Comparison of ENCODE assay signal across 8 mouse cellular contexts in genomic region chr1:86441980-86442831, GRCm38 (mm10). TPM values are rescaled to one million over a fixed set of nuclear protein-coding genes. Genes with fewer than 3 reads are reported as not detected.
DNase-seq lines count a peak whose midpoint lies in the region; ATAC-seq and TF ChIP-seq lines count a peak whose summit lies in the region.

No protein-coding gene starts in this region.

- no peak for TF ChIP-seq CTCF in liver, embryonic 14.5 days (IDR thresholded peaks at IDR 0.05; ENCODE audit: low read depth)

- peak; percentile 93 for DNase-seq in CD4-positive helper T cell, adult 2 months (ENCODE audit: low read depth, low spot score)
- peak; percentile 57 for DNase-seq in fibroblast of lung, adult 2 months (ENCODE audit: low read depth)
- DNase-seq in kidney, postnatal 14 days, result peak; percentile 95
- peak in 1 of 3 experiments; percentile 60 for DNase-seq in liver, embryonic 14.5 days (ENCODE audit: low read depth in 3 of 3, low spot score in 3 of 3)
- peak; percentile 93 for DNase-seq in neural tube, embryonic 10.5 days (ENCODE audit: extremely low spot score, low spot score)

- H3K27ac ChIP-seq in brown adipose tissue, adult 24 weeks (replicated peaks; ENCODE audit: low read depth, low read length), result peak overlapping the region; percentile 100
- H3K27ac ChIP-seq in heart, embryonic 14.5 days (replicated peaks in 1 of 2; ENCODE audit: control insufficient read depth in 1 of 2, insufficient read depth in 1 of 2, low read depth in 2 of 2, low read length in 2 of 2), result peak overlapping the region; percentile 99 to 100
- peak overlapping the region; percentile 73 for H3K27ac ChIP-seq in liver, embryonic 14.5 days
- peak overlapping the region; percentile 100 for H3K27ac ChIP-seq in stomach, embryonic 16.5 days (ENCODE audit: low read length)

- peak overlapping the region; percentile 96 for H3K9ac ChIP-seq in heart, embryonic 14.5 days (ENCODE audit: low read length)
- peak overlapping the region; percentile 56 for H3K9ac ChIP-seq in liver, embryonic 14.5 days (replicated peaks)
- peak overlapping the region; percentile 96 for H3K9ac ChIP-seq in stomach, embryonic 16.5 days (ENCODE audit: low read length)

- WGBS in heart, embryonic 14.5 days, result under 1% methylated on average over 77 of the region's 81 CpGs
- WGBS in liver, embryonic 14.5 days (ENCODE audit: insufficient replicate concordance), result under 1% methylated on average over 80 of the region's 81 CpGs
- whole genome bisulfite sequencing in stomach, embryonic 16.5 days, result under 1% methylated on average over 81 of the region's 81 CpGs

- no peaks in the 10 kb centered on the region for H3K27me3 ChIP-seq in heart, embryonic 14.5 days (ENCODE audit: control insufficient read depth, insufficient read depth, low read length)
- H3K27me3 ChIP-seq in liver, embryonic 14.5 days (ENCODE audit: control insufficient read depth, insufficient read depth, low read length), result no peaks in the 10 kb centered on the region
- no peaks in the 10 kb centered on the region for H3K27me3 ChIP-seq in stomach, embryonic 16.5 days (ENCODE audit: control insufficient read depth, insufficient read depth, low read length)

- no peaks in the 10 kb centered on the region for H3K9me3 ChIP-seq in heart, embryonic 14.5 days (ENCODE audit: control insufficient read depth, low read length)
- H3K9me3 ChIP-seq in liver, embryonic 14.5 days (ENCODE audit: control insufficient read depth, low read length), result no peaks in the 10 kb centered on the region
- H3K9me3 ChIP-seq in stomach, embryonic 16.5 days (replicated peaks; ENCODE audit: control insufficient read depth, low read length), result no peaks in the 10 kb centered on the region

- 0 out of 2 replicates have a peak, but pooled peaks have one; percentile 7 for TF ChIP-seq EP300 in liver, embryonic 14.5 days (IDR thresholded peaks at IDR 0.05; ENCODE audit: low read depth)

- H3K4me1 ChIP-seq in brown adipose tissue, adult 24 weeks (ENCODE audit: control insufficient read depth, insufficient read depth, insufficient read length, low read length), result peaks cover 11% of the 10 kb centered on the region
- H3K4me1 ChIP-seq in heart, embryonic 14.5 days (ENCODE audit: control insufficient read depth in 2 of 2, insufficient read depth in 2 of 2, low read length in 2 of 2), result peaks cover 43 to 57% of the 10 kb centered on the region in 2 experiments
- H3K4me1 ChIP-seq in liver, embryonic 14.5 days (replicated peaks; ENCODE audit: control insufficient read depth in 2 of 2, insufficient read depth in 2 of 2, low read length in 1 of 2), result peaks cover 17 to 29% of the 10 kb centered on the region in 2 experiments
- peaks cover 53% of the 10 kb centered on the region for H3K4me1 ChIP-seq in stomach, embryonic 16.5 days (ENCODE audit: control insufficient read depth, insufficient read depth, low read length)

- peak; percentile 53 for ATAC-seq in heart, embryonic 14.5 days (ENCODE audit: insufficient number of reproducible peaks, insufficient read depth, low FRiP score, low read depth)
- ATAC-seq in liver, embryonic 14.5 days (ENCODE audit: insufficient read depth), result peak; percentile 61
- ATAC-seq in stomach, embryonic 16.5 days (ENCODE audit: insufficient read depth, low FRiP score), result peak; percentile 59

- no peaks in the 10 kb centered on the region for H3K36me3 ChIP-seq in heart, embryonic 14.5 days (ENCODE audit: control insufficient read depth, insufficient read depth, low read length)
- no peaks in the 10 kb centered on the region for H3K36me3 ChIP-seq in liver, embryonic 14.5 days (replicated peaks; ENCODE audit: control insufficient read depth, insufficient read depth, low read depth)
- no peaks in the 10 kb centered on the region for H3K36me3 ChIP-seq in stomach, embryonic 16.5 days (ENCODE audit: control insufficient read depth, insufficient read depth, low read length)

- H3K4me3 ChIP-seq in brown adipose tissue, adult 24 weeks (ENCODE audit: insufficient read depth, low read depth, low read length), result peak overlapping the region; percentile 87
- H3K4me3 ChIP-seq in heart, embryonic 14.5 days (ENCODE audit: control insufficient read depth in 1 of 2, insufficient read depth in 1 of 2, low read depth in 1 of 2, low read length in 2 of 2), result peak overlapping the region; percentile 51 to 57
- H3K4me3 ChIP-seq in liver, embryonic 14.5 days (ENCODE audit: insufficient read depth in 1 of 2, low read depth in 2 of 2, low read length in 2 of 2), result peak overlapping the region; percentile 52 to 59
- H3K4me3 ChIP-seq in stomach, embryonic 16.5 days (replicated peaks; ENCODE audit: low read length), result peak overlapping the region; percentile 58

- peak overlapping the region; percentile 95 for H3K4me2 ChIP-seq in heart, embryonic 14.5 days (ENCODE audit: low read length)
- peak overlapping the region; percentile 82 for H3K4me2 ChIP-seq in liver, embryonic 14.5 days (ENCODE audit: low read depth)
- H3K4me2 ChIP-seq in stomach, embryonic 16.5 days (ENCODE audit: low read depth, low read length), result peak overlapping the region; percentile 93

RNA-seq across cellular contexts. Expression of gene Tex44, which starts 16.1 kb away (rescaled TPM):
- not detected in 2 replicates for polyA plus RNA-seq in brown adipose tissue, adult 24 weeks (2012; ENCODE audit: insufficient read depth, insufficient read length, missing spikeins)
- not detected in 2 replicates for polyA plus RNA-seq in heart, embryonic 14.5 days (2014; fragmentation: Nextera tagmentation; extraction: Ambion mirVana)
- not detected in 2 replicates for polyA plus RNA-seq in liver, embryonic 14.5 days (2012; rRNA removed)
- not detected in 2 replicates for polyA plus RNA-seq in liver, embryonic 14.5 days (2014; fragmentation: Nextera tagmentation; extraction: Ambion mirVana)
- polyA plus RNA-seq in stomach, embryonic 16.5 days (2015; fragmentation: Nextera tagmentation; extraction: Ambion mirVana), result not detected in 2 replicates

RNA-seq across cellular contexts. Expression of gene Nmur1, which starts 16.2 kb away (rescaled TPM):
- not detected in 2 replicates for polyA plus RNA-seq in brown adipose tissue, adult 24 weeks (2012; ENCODE audit: insufficient read depth, insufficient read length, missing spikeins)
- polyA plus RNA-seq in heart, embryonic 14.5 days (2014; fragmentation: Nextera tagmentation; extraction: Ambion mirVana), result not detected in 2 replicates
- polyA plus RNA-seq in liver, embryonic 14.5 days (2012; rRNA removed), result not detected in 2 replicates
- polyA plus RNA-seq in liver, embryonic 14.5 days (2014; fragmentation: Nextera tagmentation; extraction: Ambion mirVana), result not detected in 2 replicates
- not detected in 2 replicates for polyA plus RNA-seq in stomach, embryonic 16.5 days (2015; fragmentation: Nextera tagmentation; extraction: Ambion mirVana)
